Mouse (Mus musculus) T-helper 2 cell (primary cell): Measurements from ENCODE around the gene Fbln2.

Source experiments
- in situ Hi-C: fragments of 300-600 bp; cut with MboI, MseI; formaldehyde crosslinking; loops from one replicate; pipeline ENCODE4 v1.15.1; 2025; ENCODE audit warnings: high pct_unique_total_duplicates

Gene Fbln2

GRCm38 (mm10) chr6:91312491-91312890 is 100.2 kb downstream of the Fbln2 start:
- in situ Hi-C loops: no loop called here
